Mouse (Mus musculus): ENCODE results near the gene Usp43. TPM values are rescaled to one million over a fixed set of nuclear protein-coding genes. Genes with fewer than 3 reads are reported as not detected.

Usp43 gene
- total and polyA plus RNA-seq, 3 experiments: not detected

DNA sequence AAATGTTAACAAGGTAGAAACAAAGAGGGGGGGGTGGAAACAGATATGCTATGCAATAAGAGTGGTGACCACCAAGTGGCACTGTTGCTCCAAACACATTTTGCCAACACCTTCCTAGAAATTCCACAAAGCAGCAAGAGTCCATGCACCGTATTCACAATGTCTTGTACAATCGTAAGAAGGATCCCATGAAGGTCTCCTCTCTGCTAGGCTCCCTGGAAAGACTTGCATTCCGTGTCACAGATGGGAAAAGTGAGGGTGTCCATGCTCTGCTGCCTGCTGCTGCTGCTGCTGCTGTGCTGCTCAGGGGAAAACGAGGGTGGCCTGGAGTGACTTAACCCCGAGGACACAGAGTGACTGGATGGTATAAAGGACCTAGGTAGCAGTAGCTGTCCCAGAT lies 102.3 kb downstream of the Usp43 start:
- H3K27me3 ChIP-seq (ENCODE audit: control insufficient read depth in 1 of 2, insufficient read depth in 2 of 2, low read length in 2 of 2): no peaks in the 10 kb centered on the region
- H3K4me1 ChIP-seq (ENCODE audit: control insufficient read depth in 1 of 2, insufficient read depth in 2 of 2, low read length in 2 of 2): no peaks in the 10 kb centered on the region
- H3K9me3 ChIP-seq (replicated peaks; ENCODE audit: insufficient read depth, low read length): no peaks in the 10 kb centered on the region
- no peak for DNase-seq (ENCODE audit: low read depth, low spot score)
- no peaks in the 10 kb centered on the region for H3K36me3 ChIP-seq (ENCODE audit: control insufficient read depth in 1 of 2, insufficient read depth in 2 of 2, low read length in 2 of 2)
- no peak overlapping the region for H3K9ac ChIP-seq (ENCODE audit: control insufficient read depth, low read depth, low read length, poor library complexity, severe bottlenecking)
- TF ChIP-seq CTCF (IDR thresholded peaks at IDR 0.05 in 2 of 3, conservative IDR thresholded peaks at IDR 0.05 in 1 of 3; ENCODE audit: control insufficient read depth in 1 of 3, insufficient read depth in 1 of 3, low read depth in 2 of 3, low read length in 3 of 3, poor library complexity in 1 of 3, severe bottlenecking in 1 of 3) (peak in 1 of 3 experiments; percentile 4; a peak in 2 of 6 replicates), SIN3A (IDR thresholded peaks at IDR 0.05; ENCODE audit: low read length) (no peak)
- no peaks in the 10 kb centered on the region for H3K79me2 ChIP-seq (ENCODE audit: control insufficient read depth, insufficient read depth, low read length, poor library complexity)
- H3K4me3 ChIP-seq (ENCODE audit: control insufficient read depth in 1 of 2, insufficient read depth in 1 of 2, low read depth in 2 of 2, low read length in 2 of 2): no peak overlapping the region
- H3K27ac ChIP-seq (ENCODE audit: control insufficient read depth, low read depth, low read length): no peak overlapping the region

GRCm38 (mm10) chr11:67811535-67811934 lies 110.4 kb downstream of the Usp43 start:
- Histone ChIP-seq H3K27me3 (ENCODE audit: control insufficient read depth in 1 of 2, insufficient read depth in 2 of 2, low read length in 2 of 2) (no peaks in the 10 kb centered on the region), H3K4me1 (ENCODE audit: control insufficient read depth in 1 of 2, insufficient read depth in 2 of 2, low read length in 2 of 2) (no peaks in the 10 kb centered on the region), H3K79me2 (ENCODE audit: control insufficient read depth, insufficient read depth, low read length, poor library complexity) (no peaks in the 10 kb centered on the region), H3K4me3 (ENCODE audit: control insufficient read depth in 1 of 2, insufficient read depth in 1 of 2, low read depth in 2 of 2, low read length in 2 of 2) (no peak overlapping the region), H3K9ac (ENCODE audit: control insufficient read depth, low read depth, low read length, poor library complexity, severe bottlenecking) (no peak overlapping the region), H3K9me3 (replicated peaks; ENCODE audit: insufficient read depth, low read length) (no peaks in the 10 kb centered on the region), H3K27ac (ENCODE audit: control insufficient read depth, low read depth, low read length) (no peak overlapping the region), H3K36me3 (ENCODE audit: control insufficient read depth in 1 of 2, insufficient read depth in 2 of 2, low read length in 2 of 2) (no peaks in the 10 kb centered on the region)
- DNase-seq (ENCODE audit: low read depth, low spot score): no peak
- TF ChIP-seq MAZ (IDR thresholded peaks at IDR 0.05; ENCODE audit: low read depth, low read length): no peak
- TF ChIP-seq E2F4 (IDR thresholded peaks at IDR 0.05; ENCODE audit: borderline replicate concordance, low read depth, low read length): no peak
- no peak for TF ChIP-seq ZKSCAN1 (IDR thresholded peaks at IDR 0.05; ENCODE audit: low read depth, low read length)
- no peak for TF ChIP-seq RCOR1 (IDR thresholded peaks at IDR 0.05; ENCODE audit: low read depth, low read length)
- no peak for TF ChIP-seq BHLHE40 (IDR thresholded peaks at IDR 0.05; ENCODE audit: borderline replicate concordance, low read depth, low read length)
- TF ChIP-seq CHD1 (IDR thresholded peaks at IDR 0.05; ENCODE audit: low read depth, low read length): no peak
- no peak for TF ChIP-seq EP300 (IDR thresholded peaks at IDR 0.05; ENCODE audit: low read depth in 1 of 2, low read length in 2 of 2)
- no peak for TF ChIP-seq MYC (IDR thresholded peaks at IDR 0.05; ENCODE audit: low read depth, low read length)
- no peak for TF ChIP-seq USF1 (IDR thresholded peaks at IDR 0.05; ENCODE audit: low read depth, low read length)
- no peak for TF ChIP-seq ELF1 (IDR thresholded peaks at IDR 0.05; ENCODE audit: low read depth, low read length)
- TF ChIP-seq NELFE (IDR thresholded peaks at IDR 0.05; ENCODE audit: low read depth, low read length): no peak

GRCm38 (mm10) chr11:67808051-67808450 lies 113.9 kb downstream of the Usp43 start:
- Histone ChIP-seq H3K9me3 (replicated peaks; ENCODE audit: insufficient read depth, low read length) (no peaks in the 10 kb centered on the region), H3K79me2 (ENCODE audit: control insufficient read depth, insufficient read depth, low read length, poor library complexity) (no peaks in the 10 kb centered on the region), H3K9ac (ENCODE audit: control insufficient read depth, low read depth, low read length, poor library complexity, severe bottlenecking) (no peak overlapping the region), H3K4me3 (ENCODE audit: control insufficient read depth in 1 of 2, insufficient read depth in 1 of 2, low read depth in 2 of 2, low read length in 2 of 2) (no peak overlapping the region), H3K36me3 (ENCODE audit: control insufficient read depth in 1 of 2, insufficient read depth in 2 of 2, low read length in 2 of 2) (no peaks in the 10 kb centered on the region), H3K27ac (ENCODE audit: control insufficient read depth, low read depth, low read length) (no peak overlapping the region), H3K4me1 (ENCODE audit: control insufficient read depth in 1 of 2, insufficient read depth in 2 of 2, low read length in 2 of 2) (no peaks in the 10 kb centered on the region), H3K27me3 (ENCODE audit: control insufficient read depth in 1 of 2, insufficient read depth in 2 of 2, low read length in 2 of 2) (no peaks in the 10 kb centered on the region)
- TF ChIP-seq MYC (IDR thresholded peaks at IDR 0.05; ENCODE audit: low read depth, low read length) (no peak), TCF12 (IDR thresholded peaks at IDR 0.05; ENCODE audit: low read depth, low read length) (no peak), ELF1 (IDR thresholded peaks at IDR 0.05; ENCODE audit: low read depth, low read length) (no peak), CHD2 (IDR thresholded peaks at IDR 0.05; ENCODE audit: low read length) (no peak), ZKSCAN1 (IDR thresholded peaks at IDR 0.05; ENCODE audit: low read depth, low read length) (no peak), MAZ (IDR thresholded peaks at IDR 0.05; ENCODE audit: low read depth, low read length) (no peak), POLR2AphosphoS5 (IDR thresholded peaks at IDR 0.05; ENCODE audit: borderline replicate concordance, low read depth, low read length) (no peak), JUND (IDR thresholded peaks at IDR 0.05; ENCODE audit: low read depth, low read length) (no peak), ZMIZ1 (IDR thresholded peaks at IDR 0.05; ENCODE audit: low read depth, low read length) (no peak)
- no peak for DNase-seq (ENCODE audit: low read depth, low spot score)

Measured in MEL (cell line).